Mouse (Mus musculus) left cerebral cortex, adult 2 months (tissue): Measurements from ENCODE around the gene Mfsd5. TPM values are rescaled to one million over a fixed set of nuclear protein-coding genes. Genes with fewer than 3 reads are reported as not detected.
A peak's percentile ranks its signal among the peaks of the same experiment; 100 is the strongest.

Source experiments
- DNase-seq, 2 experiments: peaks; one replicate each; pipeline ENCODE4 v3.0.0; 2021 to 2022; ENCODE audit warnings: low spot score in 2 of 2, mixed read lengths in 1 of 2; ENCODE audit errors: extremely low spot score in 1 of 2
- H3K27ac ChIP-seq: fragments of 200-600 bp; 2 replicates; pipeline ENCODE4 v1.8.1; 2022
- H3K4me3 ChIP-seq: fragments of 200-600 bp; 2 replicates; pipeline ENCODE4 v1.8.1; 2022
- CTCF ChIP-seq: fragments of 200-600 bp; IDR thresholded peaks from 2 replicates; pipeline ENCODE4 v1.8.1; 2022; ENCODE audit warnings: antibody characterized with exemption, mild to moderate bottlenecking, moderate library complexity
- intact Hi-C: fragments of 180-260 bp; cut with DNase I; formaldehyde crosslinking; loops from one replicate; pipeline ENCODE4 v1.15.1; 2025
- total RNA-seq, 2 experiments: library from RNA; stranded (reverse); gene quantifications; 2 replicates each; pipeline ENCODE4 v1.2.3; 2021

Mfsd5 gene
- total RNA-seq, 2 experiments from 2014 or later = 40.6 to 42.8 TPM

DNA sequence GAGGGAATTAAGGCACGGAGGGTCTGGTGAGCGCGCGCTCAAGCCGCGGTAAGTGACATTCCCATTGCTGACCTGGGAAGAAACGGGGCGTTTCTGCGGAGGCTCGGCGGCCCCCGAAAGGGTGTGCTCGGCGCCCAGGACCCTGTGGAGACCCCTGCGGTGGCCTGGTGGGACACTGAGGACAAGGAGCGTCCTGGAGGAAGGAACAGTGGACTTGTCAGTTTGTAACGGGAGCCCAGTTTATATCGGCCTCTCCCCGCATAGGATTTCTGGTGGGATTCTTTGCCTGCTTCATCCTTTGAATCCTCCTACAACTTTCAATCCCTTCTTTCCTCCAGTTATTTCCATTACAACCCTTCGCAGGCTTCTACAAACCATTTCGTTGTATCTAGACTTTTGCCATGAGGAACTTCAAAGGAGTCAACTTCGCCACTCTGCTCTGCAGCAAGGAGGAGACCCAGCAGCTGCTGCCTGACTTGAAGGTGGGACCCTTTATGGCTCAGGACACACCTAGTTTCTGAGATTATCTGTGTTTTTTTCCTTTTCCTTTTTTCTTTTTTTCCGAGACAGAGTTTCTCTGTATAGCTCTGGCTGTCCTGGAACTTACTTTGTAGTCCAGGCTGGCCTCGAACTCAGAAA is 17.2 kb downstream of the Mfsd5 start:
- intact Hi-C loops = no loop called here
- no peak for DNase-seq
- Histone ChIP-seq H3K27ac (no peak overlapping the region), H3K4me3 (peak overlapping the region; percentile 48)
- no peak for TF ChIP-seq CTCF

DNA sequence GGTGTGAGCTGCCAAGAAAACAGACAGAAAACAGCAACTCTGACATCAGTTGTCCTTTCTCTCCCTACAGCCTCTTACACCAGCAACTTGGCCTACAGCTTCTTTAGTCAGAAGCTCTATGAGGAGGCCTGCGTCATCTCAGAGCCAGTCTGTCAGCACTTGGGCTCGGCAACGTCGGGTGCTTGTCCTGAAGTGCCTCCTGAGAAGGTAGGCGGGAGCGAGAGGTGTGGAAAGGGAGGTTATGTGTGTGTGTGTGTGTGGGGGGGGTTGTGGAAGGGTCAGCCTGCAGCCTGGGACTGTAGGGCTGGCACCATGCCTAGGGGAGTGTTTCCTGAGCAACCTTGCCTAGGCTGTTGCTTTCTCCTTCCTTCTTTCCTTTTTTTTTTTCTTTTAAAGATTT is 23.3 kb downstream of the Mfsd5 start:
- TF ChIP-seq CTCF = no peak
- H3K4me3 ChIP-seq = no peak overlapping the region
- intact Hi-C loops = no loop called here
- DNase-seq = no peak
- H3K27ac ChIP-seq = no peak overlapping the region

DNA sequence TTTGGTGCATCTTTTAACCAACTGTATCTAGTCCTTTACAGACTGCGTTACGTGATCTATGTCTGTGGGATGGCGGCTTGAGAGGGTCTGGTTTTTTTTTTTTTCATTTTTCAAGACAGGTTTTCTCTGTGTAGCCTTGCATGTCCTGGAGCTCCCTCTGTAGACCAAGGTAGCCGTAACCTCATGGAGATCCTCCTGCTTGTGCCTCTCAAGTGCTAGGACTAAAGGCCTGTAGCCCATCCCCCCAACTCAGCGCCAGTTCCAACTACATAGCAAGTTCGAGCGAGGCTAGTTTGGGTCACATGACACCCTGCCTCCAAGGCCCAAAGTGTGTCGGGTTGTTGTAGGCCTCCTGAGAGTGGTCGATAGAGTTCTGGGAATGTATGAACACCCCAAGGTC is 29.5 kb downstream of the Mfsd5 start:
- H3K4me3 ChIP-seq = no peak overlapping the region
- no peak overlapping the region for H3K27ac ChIP-seq
- no peak for DNase-seq
- intact Hi-C loops = no loop called here
- no peak for TF ChIP-seq CTCF

DNA sequence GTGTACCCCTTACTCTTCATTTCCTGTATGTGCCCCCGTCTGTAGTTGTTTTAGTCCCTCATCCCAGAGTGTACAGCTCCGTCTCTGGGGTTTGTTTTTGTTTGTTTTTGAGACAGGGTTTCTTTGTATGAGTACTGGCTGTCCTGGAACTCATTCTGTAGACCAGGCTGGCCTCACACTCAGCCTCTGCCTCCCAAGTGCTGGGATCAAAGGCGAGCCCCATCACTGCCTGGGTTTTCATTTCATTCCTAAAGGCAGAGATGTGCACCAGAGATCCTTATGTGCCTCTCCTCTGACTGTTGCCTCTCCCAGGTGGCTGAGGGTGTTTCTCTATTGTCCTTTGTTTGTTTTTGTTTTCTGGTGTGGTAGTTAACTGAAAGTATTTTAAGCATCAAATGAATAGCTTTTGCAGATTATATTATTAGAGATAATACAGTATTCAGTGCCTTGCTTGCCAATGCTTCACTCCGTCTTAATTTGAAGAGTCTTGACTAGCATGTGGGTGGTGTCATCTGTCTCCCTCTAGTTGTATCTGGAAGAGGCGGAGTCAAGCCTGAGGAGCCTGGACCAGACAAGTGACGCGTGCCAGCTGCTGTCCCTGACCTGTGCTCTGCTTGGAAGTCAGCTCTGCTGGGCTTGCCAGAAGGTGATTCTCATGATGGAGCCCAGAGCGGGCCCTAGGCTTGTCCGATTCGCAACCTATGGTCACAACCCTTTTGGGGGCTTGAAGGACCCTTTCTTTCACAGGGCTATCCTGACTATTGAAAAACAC is 31.0 kb downstream of the Mfsd5 start:
- Histone ChIP-seq H3K4me3 (no peak overlapping the region), H3K27ac (no peak overlapping the region)
- TF ChIP-seq CTCF = no peak
- no peak for DNase-seq
- intact Hi-C loops = loop anchor here (5.0 kb wide), 1 partner anchor 133 kb away; no protein-coding TSS in a partner anchor

DNA sequence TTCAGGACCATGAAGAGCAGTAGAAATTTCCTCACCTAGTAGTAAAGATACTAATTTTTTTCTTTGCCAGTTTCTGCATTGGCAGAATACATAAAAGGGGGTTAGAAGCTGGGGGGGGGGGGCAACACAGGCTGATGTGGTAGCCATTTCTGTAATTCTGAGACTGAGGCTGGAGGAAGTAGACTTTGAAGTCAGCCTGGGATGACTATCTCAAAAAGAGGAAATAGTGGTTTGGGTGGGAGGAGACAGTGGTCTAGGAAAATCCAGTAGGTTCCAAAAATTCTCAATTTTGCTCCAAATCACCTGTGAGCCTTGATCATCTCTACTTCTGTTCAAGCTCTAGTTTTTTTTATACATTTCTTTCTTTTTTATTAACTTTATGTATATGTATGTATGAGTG is 32.2 kb downstream of the Mfsd5 start:
- no peak for TF ChIP-seq CTCF
- Histone ChIP-seq H3K27ac (no peak overlapping the region), H3K4me3 (no peak overlapping the region)
- DNase-seq = no peak
- intact Hi-C loops = loop anchor here (5.0 kb wide), 1 partner anchor 134 kb away; no protein-coding TSS in a partner anchor

DNA sequence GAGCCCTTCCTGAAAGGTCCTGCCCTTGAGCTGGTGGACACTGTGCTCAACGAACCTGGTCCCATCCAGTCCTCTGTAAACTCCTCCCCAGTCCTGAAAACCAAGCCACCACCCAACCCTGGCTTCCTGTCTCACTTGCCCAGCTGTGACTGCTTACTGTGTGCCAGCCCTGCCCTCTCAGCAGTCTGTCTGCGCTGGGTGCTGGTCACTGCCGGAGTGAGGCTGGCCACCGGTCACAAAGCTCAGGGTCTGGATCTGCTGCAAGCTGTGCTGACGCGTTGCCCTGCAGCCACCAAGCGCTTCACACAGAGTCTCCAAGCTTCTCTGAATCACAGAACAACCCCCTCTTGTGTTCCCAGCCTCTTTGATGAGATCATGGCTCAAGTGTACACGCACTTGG is 36.0 kb downstream of the Mfsd5 start:
- intact Hi-C loops = loop anchor here (1.0 kb wide), 1 partner anchor 76 kb away; no protein-coding TSS in a partner anchor
- Histone ChIP-seq H3K4me3 (no peak overlapping the region), H3K27ac (no peak overlapping the region)
- TF ChIP-seq CTCF = no peak
- DNase-seq = no peak

DNA sequence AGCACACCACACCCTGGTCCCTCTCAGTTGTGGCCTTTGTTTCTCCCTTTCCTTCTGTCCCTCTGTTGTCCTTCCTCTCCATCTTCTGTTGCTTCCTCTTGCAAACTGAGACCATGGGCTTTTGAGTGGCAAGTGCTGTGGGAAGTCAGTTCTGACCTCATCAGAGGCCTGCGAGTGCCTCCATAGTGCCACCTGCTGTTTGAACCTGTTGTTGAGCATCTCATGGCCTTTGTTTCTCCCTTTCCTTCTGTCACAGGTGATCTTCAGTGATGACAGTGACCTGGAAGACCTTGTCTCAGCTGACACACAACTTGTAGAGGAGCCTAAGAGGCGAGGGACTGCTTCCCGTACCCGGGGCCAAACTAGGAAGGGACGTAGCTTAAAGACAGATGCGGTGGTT is 37.0 kb downstream of the Mfsd5 start:
- peak; percentile 83 for TF ChIP-seq CTCF
- DNase-seq = peak; percentile 40 to 60
- Histone ChIP-seq H3K4me3 (no peak overlapping the region), H3K27ac (no peak overlapping the region)
- intact Hi-C loops = loop anchor here (2.0 kb wide), 1 partner anchor 27 kb away; no protein-coding TSS in a partner anchor

DNA sequence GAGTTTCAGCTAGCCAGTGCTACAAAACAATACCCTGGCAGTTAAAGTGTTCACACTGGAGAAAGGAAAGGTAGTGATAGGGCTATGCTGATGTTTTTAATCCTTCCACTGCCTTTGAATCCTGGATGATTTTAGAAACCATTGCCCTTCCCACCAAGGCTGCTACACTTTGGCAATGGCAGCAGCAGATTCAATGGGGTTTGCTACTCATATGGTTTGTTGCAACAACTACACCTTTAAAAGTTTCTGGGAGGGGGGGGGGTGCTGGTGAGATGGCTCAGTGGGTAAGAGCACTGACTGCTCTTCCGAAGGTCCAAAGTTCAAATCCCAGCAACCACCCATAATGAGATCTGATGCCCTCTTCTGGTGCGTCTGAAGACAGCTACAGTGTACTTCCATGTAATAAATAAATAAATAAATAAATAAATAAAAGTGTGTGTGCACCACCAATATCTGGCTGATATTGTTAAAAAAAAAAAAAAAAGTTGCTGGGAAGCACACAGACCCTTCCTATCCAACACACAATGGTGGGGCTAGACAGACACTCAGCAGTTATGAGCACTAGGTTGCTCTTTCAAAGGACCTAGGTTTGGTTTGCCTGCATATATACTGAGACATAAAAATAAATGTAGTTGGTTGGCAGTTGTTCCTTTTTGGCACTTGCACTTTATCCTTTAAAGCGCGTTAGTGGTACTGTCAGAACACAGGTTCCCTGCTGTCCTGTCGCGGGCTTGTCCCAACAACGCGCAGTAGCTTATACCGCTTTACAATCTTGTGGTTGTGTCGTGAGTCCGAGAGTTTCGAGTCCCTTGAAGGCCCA is 45.6 kb downstream of the Mfsd5 start:
- peak overlapping the region; percentile 46 for H3K4me3 ChIP-seq
- no peak; the same call in 1 of the 2 replicates for TF ChIP-seq CTCF
- H3K27ac ChIP-seq = peak overlapping the region; percentile 36; the same call in 1 of the 2 replicates
- intact Hi-C loops = no loop called here
- DNase-seq = no peak

DNA sequence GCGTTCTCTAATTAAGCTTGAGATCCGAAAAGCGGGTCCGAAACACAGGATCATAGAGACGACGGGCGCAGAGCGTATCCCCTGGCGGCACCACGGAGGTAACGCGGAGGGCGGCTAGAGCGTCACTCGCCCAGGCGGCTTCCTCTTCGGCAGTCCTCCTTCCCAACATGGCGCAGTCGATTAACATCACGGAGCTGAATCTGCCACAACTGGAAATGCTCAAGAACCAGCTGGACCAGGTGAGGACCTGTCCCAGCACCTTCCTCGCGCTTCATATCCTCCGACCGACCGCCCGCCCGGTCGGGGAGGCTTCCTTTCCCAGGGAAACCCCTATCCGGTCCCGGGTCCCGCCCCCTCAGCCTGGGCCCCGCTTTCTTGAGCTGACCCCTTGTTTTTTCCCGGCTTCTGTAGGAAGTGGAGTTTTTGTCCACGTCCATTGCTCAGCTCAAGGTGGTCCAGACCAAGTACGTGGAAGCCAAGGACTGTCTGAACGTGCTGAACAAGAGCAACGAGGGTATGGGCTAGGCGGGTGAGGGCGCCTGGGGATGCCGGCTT is 46.8 kb downstream of the Mfsd5 start, which contains the start of gene Pfdn5:
TSS of gene Pfdn5 (plus strand) at position 95 of the 555 bp plus-strand sequence.
- DNase-seq = peak; percentile 86 to 87
- Histone ChIP-seq H3K4me3 (peak within 1 kb of the TSS; percentile 76), H3K27ac (peak within 1 kb of the TSS; percentile 93)
- peak; percentile 61 for TF ChIP-seq CTCF
- intact Hi-C loops = loop anchor here (2.0 kb wide), 1 partner anchor 47 kb away; the partner anchor contains the start of gene Mfsd5

DNA sequence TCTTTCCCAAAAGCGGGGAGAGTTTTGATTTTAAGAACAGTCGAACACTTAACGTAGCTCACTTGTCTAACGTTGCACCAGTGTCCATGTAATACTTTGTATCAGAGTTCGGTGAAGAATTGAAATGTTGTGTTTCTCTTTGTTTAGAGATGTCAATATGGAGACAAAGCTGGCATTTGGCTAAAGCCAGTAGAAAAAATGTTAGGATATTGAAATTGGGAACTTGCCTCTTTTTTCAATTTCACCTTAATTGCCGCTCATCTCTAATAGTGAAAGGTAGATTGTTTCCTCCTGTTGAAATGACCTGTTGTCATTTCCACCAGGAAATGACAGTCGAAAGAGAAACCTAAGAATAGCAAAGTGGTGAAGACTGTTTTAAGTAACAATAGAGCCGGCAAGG is 47.6 kb downstream of the Mfsd5 start:
- H3K4me3 ChIP-seq = peak overlapping the region; percentile 76
- no peak for DNase-seq
- peak overlapping the region; percentile 93; the same call in 1 of the 2 replicates for H3K27ac ChIP-seq
- intact Hi-C loops = loop anchor here (2.0 kb wide), 1 partner anchor 48 kb away; the partner anchor contains the start of gene Mfsd5
- TF ChIP-seq CTCF = no peak

Other genes starting within 250 kb of the Mfsd5 start
- gene Eif4b, start 205.7 kb upstream of the Mfsd5 start, total RNA-seq = 100 to 1,000 TPM; 163 to 167 TPM
- gene Tns2, start 179.0 kb upstream of the Mfsd5 start, total RNA-seq = 10 to 100 TPM; 16.4 to 22.8 TPM
- gene Spryd3, start 143.2 kb upstream of the Mfsd5 start, total RNA-seq = 100 to 1,000 TPM; 152 TPM
- 10 to 100 TPM; 57.4 to 64.8 TPM for gene Igfbp6, start 135.1 kb upstream of the Mfsd5 start, total RNA-seq
- under 1 TPM in 1 of 2 experiments, not detected in 1; 0.26 TPM for gene Soat2, start 128.9 kb upstream of the Mfsd5 start, total RNA-seq
- 10 to 100 TPM; 69.6 to 72.4 TPM for gene Zfp740, start 76.2 kb upstream of the Mfsd5 start, total RNA-seq
- gene Csad, start 74.7 kb upstream of the Mfsd5 start, total RNA-seq = 10 to 100 TPM; 28.5 to 30.4 TPM
- 1 to 10 TPM in 1 of 2 experiments, under 1 TPM in 1; 0.86 to 1.3 TPM for gene Itgb7, start 47.5 kb upstream of the Mfsd5 start, total RNA-seq
- gene Rarg, start 21.9 kb upstream of the Mfsd5 start, total RNA-seq = 10 to 100 TPM; 13.8 to 17.1 TPM
- not detected for gene Gm9918, start 8.9 kb upstream of the Mfsd5 start, total RNA-seq
- gene Espl1, start 16.8 kb downstream of the Mfsd5 start, total RNA-seq = 1 to 10 TPM; 1.1 to 1.5 TPM
- gene Pfdn5, start 46.7 kb downstream of the Mfsd5 start, total RNA-seq = 100 to 1,000 TPM; 408 to 428 TPM
- gene Myg1, start 52.3 kb downstream of the Mfsd5 start, total RNA-seq = 10 to 100 TPM; 65.1 to 67.9 TPM
- gene Aaas, start 71.3 kb downstream of the Mfsd5 start, total RNA-seq = 10 to 100 TPM; 14.3 to 18.9 TPM
- under 1 TPM; 0.27 to 0.61 TPM for gene Sp7, start 87.7 kb downstream of the Mfsd5 start, total RNA-seq
- 10 to 100 TPM; 26.8 to 27.2 TPM for gene Sp1, start 126.7 kb downstream of the Mfsd5 start, total RNA-seq
- 1 to 10 TPM in 1 of 2 experiments, under 1 TPM in 1; 0.98 to 3.2 TPM for gene Amhr2, start 165.9 kb downstream of the Mfsd5 start, total RNA-seq
- gene Prr13, start 179.6 kb downstream of the Mfsd5 start, total RNA-seq = 10 to 100 TPM; 46.1 to 47.6 TPM
- 100 to 1,000 TPM; 497 to 500 TPM for gene Pcbp2, start 191.1 kb downstream of the Mfsd5 start, total RNA-seq
- gene Gm10337, start 224.3 kb downstream of the Mfsd5 start, total RNA-seq = not detected
- gene Map3k12, start 237.6 kb downstream of the Mfsd5 start, total RNA-seq = 10 to 100 TPM; 96.5 to 96.8 TPM
- gene Tarbp2, start 238.7 kb downstream of the Mfsd5 start, total RNA-seq = 10 to 100 TPM; 32.4 to 36.2 TPM
- 1 to 10 TPM; 2.4 to 2.6 TPM for gene Npff, start 245.5 kb downstream of the Mfsd5 start, total RNA-seq